Mouse (Mus musculus) stomach, postnatal 0 days (tissue): ENCODE data around the gene Rce1.

Source experiments
- CTCF ChIP-seq: IDR thresholded peaks from 2 replicates; pipeline ENCODE4 v1.5.1; 2016; ENCODE audit warnings: antibody characterized with exemption, low read depth, mild to moderate bottlenecking, moderate library complexity
- EP300 ChIP-seq: optimal IDR thresholded peaks from 2 replicates; pipeline ENCODE3; 2016; ENCODE audit warnings: antibody characterized with exemption

GRCm38 (mm10) chr19:4607406-4607805 is 18.0 kb downstream of the Rce1 start:
- TF ChIP-seq CTCF: no peak
- no peak for TF ChIP-seq EP300
